Mouse (Mus musculus): Measurements from ENCODE around the gene Car8. TPM values are rescaled to one million over a fixed set of nuclear protein-coding genes. Genes with fewer than 3 reads are reported as not detected.
"Not testable (repeated sequence)": the region's sequence is repeated elsewhere in the genome, so short reads cannot be mapped to it uniquely, and the experiment has no call there.

Gene Car8
- polyA plus RNA-seq, 1 experiment: 358 TPM

- 88% methylated on average over 3 of the region's 3 CpGs for WGBS
- Histone ChIP-seq H3K27me3 (ENCODE audit: control insufficient read depth, insufficient read depth, low read length) (no peaks in the 10 kb centered on the region), H3K4me1 (ENCODE audit: control insufficient read depth, insufficient read depth, low read length) (no peaks in the 10 kb centered on the region), H3K4me3 (replicated peaks; ENCODE audit: insufficient read depth, low read depth, low read length) (no peak overlapping the region), H3K27ac (ENCODE audit: insufficient read depth, low read length) (no peak overlapping the region)
- TF ChIP-seq CTCF (IDR thresholded peaks at IDR 0.05; ENCODE audit: borderline replicate concordance, insufficient read depth, low read depth, low read length) (no peak), POLR2A (IDR thresholded peaks at IDR 0.05; ENCODE audit: borderline replicate concordance, insufficient read depth, low read length) (no peak)
- DNase-seq: no peak
Observed at GRCm38 (mm10) chr4:8113558-8113957, 125.3 kb downstream of the Car8 start.

- H3K27me3 ChIP-seq (ENCODE audit: control insufficient read depth, insufficient read depth, low read length): no peaks in the 10 kb centered on the region
- no peak overlapping the region for H3K27ac ChIP-seq (ENCODE audit: insufficient read depth, low read length)
- H3K4me1 ChIP-seq (ENCODE audit: control insufficient read depth, insufficient read depth, low read length): no peaks in the 10 kb centered on the region
- H3K4me3 ChIP-seq (replicated peaks; ENCODE audit: insufficient read depth, low read depth, low read length): no peak overlapping the region
- DNase-seq: no peak
- TF ChIP-seq CTCF (IDR thresholded peaks at IDR 0.05; ENCODE audit: borderline replicate concordance, insufficient read depth, low read depth, low read length) (no peak), POLR2A (IDR thresholded peaks at IDR 0.05; ENCODE audit: borderline replicate concordance, insufficient read depth, low read length) (no peak)
- WGBS: 35% methylated on average over 3 of the region's 3 CpGs
Observed at GRCm38 (mm10) chr4:8111891-8112290, 127.0 kb downstream of the Car8 start.

GRCm38 (mm10) chr4:8109906-8110567 lies 128.8 kb downstream of the Car8 start:
- H3K27me3 ChIP-seq (ENCODE audit: control insufficient read depth, insufficient read depth, low read length): no peaks in the 10 kb centered on the region
- H3K4me1 ChIP-seq (ENCODE audit: control insufficient read depth, insufficient read depth, low read length): no peaks in the 10 kb centered on the region
- TF ChIP-seq POLR2A (IDR thresholded peaks at IDR 0.05; ENCODE audit: borderline replicate concordance, insufficient read depth, low read length) (no peak), CTCF (IDR thresholded peaks at IDR 0.05; ENCODE audit: borderline replicate concordance, insufficient read depth, low read depth, low read length) (no peak)
- 75% methylated on average over 16 of the region's 16 CpGs for WGBS
- H3K4me3 ChIP-seq (replicated peaks; ENCODE audit: insufficient read depth, low read depth, low read length): no peak overlapping the region
- DNase-seq: no peak
- H3K27ac ChIP-seq (ENCODE audit: insufficient read depth, low read length): no peak overlapping the region

GRCm38 (mm10) chr4:8101466-8101865 lies 137.4 kb downstream of the Car8 start:
- Histone ChIP-seq H3K4me1 (ENCODE audit: control insufficient read depth, insufficient read depth, low read length) (no peaks in the 10 kb centered on the region), H3K4me3 (replicated peaks; ENCODE audit: insufficient read depth, low read depth, low read length) (no peak overlapping the region), H3K27me3 (ENCODE audit: control insufficient read depth, insufficient read depth, low read length) (no peaks in the 10 kb centered on the region), H3K27ac (ENCODE audit: insufficient read depth, low read length) (no peak overlapping the region)
- DNase-seq: no peak
- TF ChIP-seq POLR2A (IDR thresholded peaks at IDR 0.05; ENCODE audit: borderline replicate concordance, insufficient read depth, low read length) (no peak), CTCF (IDR thresholded peaks at IDR 0.05; ENCODE audit: borderline replicate concordance, insufficient read depth, low read depth, low read length) (no peak)
- 6% methylated on average over 3 of the region's 3 CpGs for WGBS

- Histone ChIP-seq H3K4me1 (ENCODE audit: control insufficient read depth, insufficient read depth, low read length) (no peaks in the 10 kb centered on the region), H3K4me3 (replicated peaks; ENCODE audit: insufficient read depth, low read depth, low read length) (no peak overlapping the region), H3K27ac (ENCODE audit: insufficient read depth, low read length) (no peak overlapping the region), H3K27me3 (ENCODE audit: control insufficient read depth, insufficient read depth, low read length) (no peaks in the 10 kb centered on the region)
- TF ChIP-seq POLR2A (IDR thresholded peaks at IDR 0.05; ENCODE audit: borderline replicate concordance, insufficient read depth, low read length) (no peak), CTCF (IDR thresholded peaks at IDR 0.05; ENCODE audit: borderline replicate concordance, insufficient read depth, low read depth, low read length) (no peak)
- WGBS: 46% methylated on average over 4 of the region's 4 CpGs
- DNase-seq: no peak
Observed at GRCm38 (mm10) chr4:8098084-8098483, 140.8 kb downstream of the Car8 start.

GRCm38 (mm10) chr4:8097683-8098082 lies 141.2 kb downstream of the Car8 start:
- no peak for DNase-seq
- H3K27ac ChIP-seq (ENCODE audit: insufficient read depth, low read length): no peak overlapping the region
- 57% methylated on average over 3 of the region's 3 CpGs for WGBS
- H3K4me1 ChIP-seq (ENCODE audit: control insufficient read depth, insufficient read depth, low read length): no peaks in the 10 kb centered on the region
- H3K4me3 ChIP-seq (replicated peaks; ENCODE audit: insufficient read depth, low read depth, low read length): no peak overlapping the region
- no peak for TF ChIP-seq POLR2A (IDR thresholded peaks at IDR 0.05; ENCODE audit: borderline replicate concordance, insufficient read depth, low read length)
- TF ChIP-seq CTCF (IDR thresholded peaks at IDR 0.05; ENCODE audit: borderline replicate concordance, insufficient read depth, low read depth, low read length): no peak
- H3K27me3 ChIP-seq (ENCODE audit: control insufficient read depth, insufficient read depth, low read length): no peaks in the 10 kb centered on the region

- 76% methylated on average over 3 of the region's 3 CpGs for WGBS
- not testable (repeated sequence) for H3K27me3 ChIP-seq (ENCODE audit: control insufficient read depth, insufficient read depth, low read length); DNase-seq
Observed at GRCm38 (mm10) chr4:8093566-8093965, 145.3 kb downstream of the Car8 start.

More at GRCm38 (mm10) chr4:8093566-8093965, 145.3 kb downstream of the Car8 start:
- not testable (repeated sequence) for H3K27ac ChIP-seq (ENCODE audit: insufficient read depth, low read length); H3K4me3 ChIP-seq (replicated peaks; ENCODE audit: insufficient read depth, low read depth, low read length); H3K4me1 ChIP-seq (ENCODE audit: control insufficient read depth, insufficient read depth, low read length)

All from cerebellum, adult 2 months (tissue).